Mouse (Mus musculus) liver, postnatal 0 days (tissue): ENCODE results near the gene Htra1.

Experiments
- CTCF ChIP-seq: sonication (generic); IDR thresholded peaks from 2 replicates; pipeline ENCODE4 v1.5.1; 2016; ENCODE audit warnings: antibody characterized with exemption, low read depth
- EP300 ChIP-seq: IDR thresholded peaks from 2 replicates; pipeline ENCODE4 v1.6.1; 2016; ENCODE audit warnings: antibody characterized with exemption, low read depth, mild to moderate bottlenecking

DNA sequence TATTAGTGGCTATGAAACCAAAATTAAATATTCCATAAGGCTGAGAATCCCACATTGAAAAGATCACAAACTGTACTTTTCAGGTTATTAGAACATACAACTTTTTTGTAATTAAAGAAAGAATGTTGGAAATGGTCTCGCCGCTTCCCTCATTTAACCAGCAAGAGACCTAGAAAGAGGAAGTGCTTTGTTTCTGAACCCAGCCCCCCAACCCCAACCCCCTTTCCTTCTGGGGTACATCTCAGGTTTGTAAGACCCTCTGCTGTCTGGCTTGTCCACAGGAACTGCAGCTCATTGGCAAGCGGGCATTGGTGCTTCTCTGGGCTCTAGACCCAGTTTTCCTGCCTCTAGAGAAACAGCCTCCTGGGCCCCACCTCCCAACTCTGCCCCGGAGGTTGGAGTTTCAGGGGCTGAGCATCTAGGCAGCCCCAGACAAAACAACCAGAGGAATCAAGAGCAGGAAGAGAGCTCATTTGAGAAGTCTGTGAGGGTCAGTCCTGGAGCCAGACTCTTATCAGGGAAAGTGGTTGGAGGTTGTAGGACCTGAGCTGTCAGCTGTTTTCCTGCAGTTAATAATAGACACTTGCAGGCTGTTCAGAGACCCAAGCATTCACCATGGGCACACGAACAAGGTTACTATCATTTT lies 12.8 kb downstream of the Htra1 start:
- TF ChIP-seq EP300 (no peak), CTCF (no peak)
